Comparison of ENCODE assay signal across 7 mouse cellular contexts in genomic region chr5:3289991-3290417, GRCm38 (mm10). TPM values are rescaled to one million over a fixed set of nuclear protein-coding genes. Genes with fewer than 3 reads are reported as not detected.
DNase-seq lines count a peak whose midpoint lies in the region; ATAC-seq and TF ChIP-seq lines count a peak whose summit lies in the region.
"Not testable (repeated sequence)": the region's sequence is repeated elsewhere in the genome, so short reads cannot be mapped to it uniquely, and the experiment has no call there.

No protein-coding gene starts in this region.

- WGBS in embryonic facial prominence, embryonic 12.5 days: 11% methylated on average over 8 of the region's 8 CpGs
- WGBS in heart, adult 2 months: 27% methylated on average over 8 of the region's 8 CpGs
- 14% methylated on average over 8 of the region's 8 CpGs for WGBS in hindbrain, embryonic 10.5 days
- 12% methylated on average over 8 of the region's 8 CpGs for WGBS in neural tube, embryonic 15.5 days

- not testable (repeated sequence) for H3K36me3 ChIP-seq in embryonic facial prominence, embryonic 12.5 days; heart, adult 2 months (ENCODE audit: control insufficient read depth, insufficient read depth, low read length); hindbrain, embryonic 10.5 days; neural tube, embryonic 15.5 days

- H3K27me3 ChIP-seq in embryonic facial prominence, embryonic 12.5 days; heart, adult 2 months (ENCODE audit: control insufficient read depth, insufficient read depth, low read length); hindbrain, embryonic 10.5 days (ENCODE audit: insufficient read depth, poor library complexity, severe bottlenecking); neural tube, embryonic 15.5 days (replicated peaks): not testable (repeated sequence)

- H3K27ac ChIP-seq in embryonic facial prominence, embryonic 12.5 days; heart, adult 2 months; hindbrain, embryonic 10.5 days; neural tube, embryonic 15.5 days (replicated peaks): not testable (repeated sequence)

- H3K4me2 ChIP-seq in embryonic facial prominence, embryonic 12.5 days (replicated peaks); neural tube, embryonic 15.5 days: not testable (repeated sequence)

- not testable (repeated sequence) for H3K9me3 ChIP-seq in embryonic facial prominence, embryonic 12.5 days; hindbrain, embryonic 10.5 days; neural tube, embryonic 15.5 days (replicated peaks)

- intact Hi-C loops in heart, adult 2 months (cut with DNase I): not testable (repeated sequence)

- 0 out of 2 replicates have a peak, but pooled peaks have one; percentile 41 for ATAC-seq in embryonic facial prominence, embryonic 12.5 days (ENCODE audit: insufficient number of reproducible peaks, insufficient read depth, low FRiP score, low TSS enrichment)
- 0 out of 2 replicates have a peak, but pooled peaks have one; percentile 28 for ATAC-seq in neural tube, embryonic 15.5 days (ENCODE audit: low FRiP score)

- not testable (repeated sequence) for TF ChIP-seq POLR2A in heart, adult 2 months (IDR thresholded peaks at IDR 0.05; ENCODE audit: insufficient read depth, low read depth, low read length)

- H3K79me2 ChIP-seq in heart, adult 2 months (replicated peaks; ENCODE audit: control insufficient read depth, insufficient read depth, low read length): not testable (repeated sequence)

- H3K4me1 ChIP-seq in embryonic facial prominence, embryonic 12.5 days; heart, adult 2 months (ENCODE audit: control insufficient read depth, insufficient read depth, low read length); hindbrain, embryonic 10.5 days (replicated peaks); neural tube, embryonic 15.5 days: not testable (repeated sequence)

- not testable (repeated sequence) for TF ChIP-seq CTCF in heart, adult 2 months (IDR thresholded peaks at IDR 0.05)

- DNase-seq in adrenal gland, postnatal 10 days: peak; percentile 28
- DNase-seq in heart, adult 2 months: peak; percentile 31 to 33
- peak; percentile 4 for DNase-seq in hindbrain, embryonic 10.5 days (ENCODE audit: low spot score)
- DNase-seq in kidney, postnatal 4 days: peak; percentile 7 to 19
- DNase-seq in lung, postnatal 4 days: peak; percentile 31 to 53

- not testable (repeated sequence) for H3K9ac ChIP-seq in embryonic facial prominence, embryonic 12.5 days; heart, adult 2 months (ENCODE audit: low read depth, low read length); neural tube, embryonic 15.5 days (replicated peaks)

- not testable (repeated sequence) for TF ChIP-seq EP300 in heart, adult 2 months (IDR thresholded peaks at IDR 0.05; ENCODE audit: insufficient read depth, low read depth, low read length)

- H3K4me3 ChIP-seq in embryonic facial prominence, embryonic 12.5 days; heart, adult 2 months; hindbrain, embryonic 10.5 days; neural tube, embryonic 15.5 days (replicated peaks): not testable (repeated sequence)

RNA-seq across cellular contexts. Expression of gene Cdk6, which starts 51.3 kb away (rescaled TPM):
- total RNA-seq in adrenal gland, postnatal 10 days (2021): 10 to 100 TPM; 24.2 to 30.8 TPM
- polyA plus RNA-seq in embryonic facial prominence, embryonic 12.5 days (2016; fragmentation: Nextera tagmentation; extraction: Ambion mirVana): 28.6 and 31.0 TPM in 2 replicates
- total RNA-seq in heart, adult 2 months (2021): 10 to 100 TPM in 1 of 2 experiments, 1 to 10 TPM in 1; 8.1 to 10.6 TPM
- polyA plus RNA-seq in heart, adult 2 months (2012; rRNA removed): 4.0 and 5.9 TPM in 2 replicates
- 18.3 and 20.0 TPM in 2 replicates for polyA plus RNA-seq in hindbrain, embryonic 10.5 days (2016; fragmentation: Nextera tagmentation; extraction: Ambion mirVana)
- polyA plus RNA-seq in neural tube, embryonic 15.5 days (2015; fragmentation: Nextera tagmentation; extraction: Ambion mirVana): 13.3 and 32.5 TPM in 2 replicates
